Mouse (Mus musculus) neural tube, embryonic 15.5 days (tissue): ENCODE data around the gene Loxl1. TPM values are rescaled to one million over a fixed set of nuclear protein-coding genes. Genes with fewer than 3 reads are reported as not detected.

Source experiments
- ATAC-seq: fragments of 200-750 bp; cut with Nextera tagmentation; 2 replicates; pipeline ENCODE4 v1.8.0; 2017; ENCODE audit warnings: mild to moderate bottlenecking, moderate TSS enrichment, moderate library complexity; ENCODE audit not compliant: low FRiP score
- H3K27ac ChIP-seq: fragments of 300-500 bp; sonication (generic); replicated peaks from 2 replicates; pipeline ENCODE4 v1.5.1; 2015; ENCODE audit warnings: mild to moderate bottlenecking, inconsistent platforms
- H3K27me3 ChIP-seq: fragments of 300-500 bp; sonication (generic); replicated peaks from 2 replicates; pipeline ENCODE4 v1.6.1; 2015; ENCODE audit warnings: inconsistent platforms
- H3K36me3 ChIP-seq: fragments of 300-500 bp; sonication (generic); 2 replicates; pipeline ENCODE4 v1.6.1; 2015; ENCODE audit warnings: inconsistent platforms
- H3K4me1 ChIP-seq: fragments of 300-500 bp; sonication (generic); 2 replicates; pipeline ENCODE4 v1.6.1; 2015; ENCODE audit warnings: inconsistent platforms
- H3K4me2 ChIP-seq: fragments of 300-500 bp; sonication (generic); 2 replicates; pipeline ENCODE4 v1.6.1; 2015; ENCODE audit warnings: inconsistent platforms, mild to moderate bottlenecking, moderate library complexity
- H3K4me3 ChIP-seq: fragments of 300-500 bp; sonication (generic); replicated peaks from 2 replicates; pipeline ENCODE4 v1.5.1; 2015; ENCODE audit warnings: mild to moderate bottlenecking, inconsistent platforms
- H3K9ac ChIP-seq: fragments of 300-500 bp; sonication (generic); replicated peaks from 2 replicates; pipeline ENCODE4 v1.6.1; 2015; ENCODE audit warnings: mild to moderate bottlenecking, inconsistent platforms
- H3K9me3 ChIP-seq: fragments of 300-500 bp; sonication (generic); replicated peaks from 2 replicates; pipeline ENCODE4 v1.6.1; 2016; ENCODE audit warnings: inconsistent platforms
- WGBS: fragments of 180-500 bp; shearing (Covaris S2); methylation state at CpG from one replicate; pipeline ENCODE4 v1.1.7; 2015; ENCODE audit warnings: mixed read lengths; 5-methylcytosine and 5-hydroxymethylcytosine counted together
- polyA plus RNA-seq: library from polyadenylated mRNA; unstranded; fragments of >200 nt; fragmentation: Nextera tagmentation; extraction: Ambion mirVana; gene quantifications from 2 replicates; pipeline ENCODE4 v1.2.1, GENCODE M21; 2015

The Loxl1 gene
- polyA plus RNA-seq, 1 experiment from 2014 or later = 10.2 TPM

DNA sequence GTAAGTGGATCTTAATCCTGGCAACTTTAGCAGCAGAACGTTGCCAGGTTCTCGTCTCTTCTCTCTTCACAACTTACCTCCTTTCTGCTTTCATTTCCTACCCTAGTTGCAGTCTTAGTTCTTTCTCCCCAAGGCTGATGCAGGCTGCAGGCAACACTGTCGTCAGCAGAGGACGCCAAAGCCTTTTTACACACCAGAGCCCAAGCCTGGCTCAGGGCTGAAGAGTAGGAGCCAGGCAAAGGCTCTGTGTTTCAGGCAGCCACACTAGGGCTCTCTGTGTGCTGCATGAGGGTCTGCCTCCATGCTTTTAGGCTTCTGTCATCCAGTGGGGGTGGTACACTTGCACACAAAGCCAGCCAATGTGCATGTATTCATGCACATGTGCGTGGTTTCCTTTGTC lies 17.3 kb upstream of the Loxl1 start:
- Histone ChIP-seq H3K4me2 (no peak overlapping the region), H3K9ac (no peak overlapping the region), H3K36me3 (no peaks in the 10 kb centered on the region), H3K4me3 (no peak overlapping the region), H3K27me3 (no peaks in the 10 kb centered on the region), H3K9me3 (no peaks in the 10 kb centered on the region), H3K4me1 (0 out of 2 replicates have a peak, but pooled peaks cover 3% of the 10 kb centered on the region), H3K27ac (no peak overlapping the region)
- 30% methylated on average over 5 of the region's 5 CpGs for WGBS
- ATAC-seq = peak; percentile 88

DNA sequence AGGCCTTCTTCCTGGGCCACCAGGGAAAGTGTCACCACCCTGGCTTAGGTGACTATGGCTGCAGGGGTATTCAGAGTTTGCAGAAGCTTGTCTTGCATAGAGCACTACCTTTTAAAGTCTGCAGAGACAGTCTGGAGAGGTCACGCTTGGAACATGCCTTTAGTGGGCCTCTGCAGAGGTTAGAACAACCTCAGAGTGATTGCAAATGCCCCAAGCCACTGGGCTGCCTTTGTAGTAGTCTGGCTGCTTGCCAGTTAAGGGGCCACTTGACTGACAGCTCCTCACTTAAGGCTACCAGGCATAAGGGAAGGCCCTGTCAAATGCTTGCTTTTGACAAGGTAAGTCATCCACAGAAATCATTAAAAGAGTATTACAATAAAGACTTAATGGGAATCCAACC lies 14.4 kb upstream of the Loxl1 start:
- Histone ChIP-seq H3K27me3 (no peaks in the 10 kb centered on the region), H3K9me3 (no peaks in the 10 kb centered on the region), H3K36me3 (no peaks in the 10 kb centered on the region), H3K4me3 (no peak overlapping the region), H3K9ac (no peak overlapping the region), H3K27ac (no peak overlapping the region), H3K4me1 (0 out of 2 replicates have a peak, but pooled peaks cover 3% of the 10 kb centered on the region), H3K4me2 (no peak overlapping the region)
- WGBS = 54% methylated on average over 1 of the region's 1 CpGs
- no peak for ATAC-seq

- WGBS = 16% methylated on average over 4 of the region's 4 CpGs
- no peak for ATAC-seq
Observed at GRCm38 (mm10) chr9:58326477-58327180, 13.6 kb upstream of the Loxl1 start.

DNA sequence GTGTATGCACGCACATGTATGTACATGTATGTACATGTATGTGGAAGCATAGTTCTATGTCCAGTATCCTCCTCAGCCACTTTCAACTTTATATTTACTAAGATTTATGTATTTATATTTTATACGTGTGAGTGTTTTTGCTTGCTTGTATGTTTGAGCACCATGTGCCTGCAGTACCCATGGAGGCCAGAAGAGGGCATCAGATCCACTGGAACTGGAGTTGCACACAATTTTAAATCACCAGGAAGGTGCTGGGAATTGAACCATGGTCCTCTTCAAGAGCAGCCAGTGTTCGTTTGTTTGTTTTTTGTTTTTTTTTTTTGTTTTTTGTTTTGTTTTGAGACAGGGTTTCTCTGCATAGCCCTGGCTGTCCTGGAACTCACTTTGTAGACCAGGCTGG lies 8.7 kb upstream of the Loxl1 start:
- 0 out of 2 replicates have a peak, but pooled peaks cover 2% of the 10 kb centered on the region for H3K4me1 ChIP-seq
- no peak overlapping the region for H3K4me3 ChIP-seq
- no peaks in the 10 kb centered on the region for H3K36me3 ChIP-seq
- H3K27me3 ChIP-seq = no peaks in the 10 kb centered on the region
- H3K27ac ChIP-seq = no peak overlapping the region
- H3K9me3 ChIP-seq = no peaks in the 10 kb centered on the region
- H3K4me2 ChIP-seq = no peak overlapping the region
- WGBS = 99% methylated on average over 3 of the region's 3 CpGs
- H3K9ac ChIP-seq = no peak overlapping the region
- no peak for ATAC-seq

More at GRCm38 (mm10) chr9:58326477-58327180, 13.6 kb upstream of the Loxl1 start:
- Histone ChIP-seq H3K36me3 (no peaks in the 10 kb centered on the region), H3K27ac (no peak overlapping the region), H3K9me3 (no peaks in the 10 kb centered on the region), H3K9ac (no peak overlapping the region), H3K27me3 (no peaks in the 10 kb centered on the region), H3K4me1 (0 out of 2 replicates have a peak, but pooled peaks cover 3% of the 10 kb centered on the region), H3K4me2 (no peak overlapping the region), H3K4me3 (no peak overlapping the region)

GRCm38 (mm10) chr9:58318317-58318716 lies 5.3 kb upstream of the Loxl1 start:
- Histone ChIP-seq H3K4me2 (no peak overlapping the region), H3K4me3 (no peak overlapping the region)
- 97% methylated on average over 3 of the region's 3 CpGs for WGBS

GRCm38 (mm10) chr9:58317381-58317780 lies 4.4 kb upstream of the Loxl1 start:
- no peak overlapping the region for H3K4me3 ChIP-seq
- no peak overlapping the region for H3K27ac ChIP-seq
- H3K4me1 ChIP-seq = peaks cover 30% of the 10 kb centered on the region
- H3K36me3 ChIP-seq = no peaks in the 10 kb centered on the region
- peaks cover 9% of the 10 kb centered on the region for H3K27me3 ChIP-seq
- ATAC-seq = no peak
- WGBS = 61% methylated on average over 3 of the region's 3 CpGs
- H3K9ac ChIP-seq = no peak overlapping the region
- H3K4me2 ChIP-seq = no peak overlapping the region
- H3K9me3 ChIP-seq = no peaks in the 10 kb centered on the region

More at GRCm38 (mm10) chr9:58318317-58318716, 5.3 kb upstream of the Loxl1 start:
- Histone ChIP-seq H3K9ac (no peak overlapping the region), H3K27ac (no peak overlapping the region), H3K4me1 (peaks cover 22% of the 10 kb centered on the region), H3K36me3 (no peaks in the 10 kb centered on the region), H3K27me3 (no peaks in the 10 kb centered on the region), H3K9me3 (no peaks in the 10 kb centered on the region)
- no peak for ATAC-seq

GRCm38 (mm10) chr9:58316784-58317183 lies 3.8 kb upstream of the Loxl1 start:
- H3K4me3 ChIP-seq = no peak overlapping the region
- WGBS = 50% methylated on average over 7 of the region's 7 CpGs

DNA sequence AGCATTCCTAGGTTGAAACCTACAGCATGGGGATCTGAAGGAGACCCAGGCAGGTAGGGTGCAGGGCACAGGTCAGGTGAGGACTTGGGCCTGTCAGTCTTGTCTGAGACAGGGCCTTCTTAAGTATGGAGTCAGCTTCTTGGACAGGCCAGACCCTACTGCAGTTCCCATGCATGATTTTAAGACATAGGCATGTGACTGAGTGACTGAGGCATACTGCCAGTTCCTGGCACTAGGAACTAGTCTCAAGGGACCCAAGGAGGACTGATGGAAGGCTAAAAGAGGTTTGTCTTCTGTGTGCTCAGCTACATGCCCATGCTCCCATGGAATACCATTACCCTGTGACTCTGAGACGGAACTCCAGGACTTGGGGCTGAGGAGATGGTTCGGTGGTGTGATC lies 2.9 kb upstream of the Loxl1 start:
- no peak overlapping the region for H3K4me2 ChIP-seq

More at GRCm38 (mm10) chr9:58316784-58317183, 3.8 kb upstream of the Loxl1 start:
- no peak for ATAC-seq
- Histone ChIP-seq H3K9me3 (no peaks in the 10 kb centered on the region), H3K27ac (no peak overlapping the region), H3K27me3 (peaks cover 15% of the 10 kb centered on the region), H3K4me2 (no peak overlapping the region), H3K36me3 (no peaks in the 10 kb centered on the region), H3K9ac (no peak overlapping the region), H3K4me1 (peaks cover 36% of the 10 kb centered on the region)

DNA sequence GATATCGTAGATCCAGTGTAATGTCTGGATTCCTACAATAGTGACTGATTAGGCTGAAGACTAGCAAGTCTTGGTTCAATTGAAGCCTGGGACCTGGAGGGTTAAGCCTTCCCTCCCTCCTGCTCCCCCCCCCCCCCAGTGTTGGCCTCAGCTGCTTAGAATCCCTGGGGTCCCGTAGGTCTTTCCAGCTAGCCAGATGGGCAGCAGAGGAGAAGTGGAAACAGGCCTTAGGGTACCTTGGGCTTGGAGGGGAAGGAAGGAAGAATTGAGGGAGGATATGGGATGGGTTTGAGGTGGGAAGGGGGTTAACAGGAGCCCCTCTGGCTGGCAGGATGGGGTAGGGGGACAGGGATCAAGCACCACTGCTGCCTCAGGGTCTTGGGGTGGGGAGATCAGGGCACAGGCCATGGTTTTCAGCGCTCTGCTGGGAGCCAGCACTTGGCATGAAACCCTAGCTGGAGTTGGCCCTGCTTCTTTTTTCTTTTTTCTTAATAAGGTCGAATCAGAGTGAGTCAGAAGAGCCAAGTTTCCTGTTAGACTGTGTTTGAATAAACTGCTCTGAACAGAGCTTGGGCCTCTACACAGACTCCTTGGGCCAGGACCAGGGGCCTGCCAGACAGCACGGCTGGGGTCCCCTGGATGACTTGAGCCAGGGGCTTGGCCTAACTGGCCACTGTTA lies 1.8 kb upstream of the Loxl1 start:
- H3K27me3 ChIP-seq = peaks cover 23% of the 10 kb centered on the region
- no peak overlapping the region for H3K4me2 ChIP-seq
- H3K9ac ChIP-seq = no peak overlapping the region
- ATAC-seq = no peak
- H3K9me3 ChIP-seq = no peaks in the 10 kb centered on the region
- no peaks in the 10 kb centered on the region for H3K36me3 ChIP-seq
- peaks cover 43% of the 10 kb centered on the region for H3K4me1 ChIP-seq
- H3K27ac ChIP-seq = 0 out of 2 replicates have a peak overlapping the region, but pooled peaks have one; percentile 48
- WGBS = 40% methylated on average over 5 of the region's 5 CpGs
- H3K4me3 ChIP-seq = no peak overlapping the region

More for the DNA sequence above, 2.9 kb upstream of the Loxl1 start:
- ATAC-seq = no peak
- Histone ChIP-seq H3K9me3 (no peaks in the 10 kb centered on the region), H3K36me3 (no peaks in the 10 kb centered on the region), H3K4me3 (no peak overlapping the region), H3K27me3 (peaks cover 23% of the 10 kb centered on the region), H3K27ac (no peak overlapping the region), H3K9ac (no peak overlapping the region), H3K4me1 (peaks cover 39% of the 10 kb centered on the region)
- WGBS = 94% methylated on average over 2 of the region's 2 CpGs

- Histone ChIP-seq H3K27me3 (peaks cover 23% of the 10 kb centered on the region), H3K9ac (peak overlapping the region; percentile 38; the same call in 1 of the 2 replicates), H3K4me2 (peak overlapping the region; percentile 65), H3K4me3 (peak overlapping the region; percentile 38), H3K27ac (no peak overlapping the region), H3K4me1 (peaks cover 53% of the 10 kb centered on the region), H3K36me3 (no peaks in the 10 kb centered on the region), H3K9me3 (no peaks in the 10 kb centered on the region)
- WGBS = 1% methylated on average over 72 of the region's 72 CpGs
- ATAC-seq = no peak
Observed at GRCm38 (mm10) chr9:58312196-58312943, 616 bp downstream of the Loxl1 start.

- Histone ChIP-seq H3K27me3 (peaks cover 23% of the 10 kb centered on the region), H3K4me1 (peaks cover 50% of the 10 kb centered on the region), H3K9ac (no peak overlapping the region), H3K4me3 (peak overlapping the region; percentile 38; the same call in 1 of the 2 replicates), H3K9me3 (no peaks in the 10 kb centered on the region), H3K36me3 (no peaks in the 10 kb centered on the region), H3K4me2 (peak overlapping the region; percentile 65), H3K27ac (no peak overlapping the region)
- no peak for ATAC-seq
- WGBS = 60% methylated on average over 33 of the region's 33 CpGs
Observed at GRCm38 (mm10) chr9:58311191-58311910, 1.6 kb downstream of the Loxl1 start.
